Mouse (Mus musculus) liver, postnatal 0 days (tissue): ENCODE data around the gene Ubr7.

Experiments
- CTCF ChIP-seq: sonication (generic); IDR thresholded peaks from 2 replicates; pipeline ENCODE4 v1.5.1; 2016; ENCODE audit warnings: antibody characterized with exemption, low read depth
- EP300 ChIP-seq: IDR thresholded peaks from 2 replicates; pipeline ENCODE4 v1.6.1; 2016; ENCODE audit warnings: antibody characterized with exemption, low read depth, mild to moderate bottlenecking

DNA sequence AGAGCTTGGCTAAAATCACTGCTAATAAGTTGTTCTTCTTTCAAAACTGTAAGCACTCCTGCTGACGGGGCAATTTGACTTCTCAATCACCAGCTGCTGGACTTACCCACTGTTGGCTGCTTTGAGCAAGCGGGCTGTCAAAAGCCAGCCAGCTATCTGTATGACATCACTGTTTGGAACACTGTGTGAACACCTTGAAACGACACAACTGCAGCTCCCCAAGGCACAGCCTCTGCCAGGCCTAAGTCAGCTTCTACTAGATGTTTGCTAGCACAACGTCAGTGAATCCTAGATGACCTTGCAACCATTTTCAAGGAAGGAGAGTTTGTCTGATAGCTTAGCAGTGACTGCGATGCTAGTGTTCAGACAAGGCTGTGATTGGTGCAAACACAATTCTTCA, 18.7 kb upstream of the Ubr7 start:
- TF ChIP-seq EP300: no peak
- TF ChIP-seq CTCF: no peak
